Mouse (Mus musculus): Measurements from ENCODE around the gene Ckm. TPM values are rescaled to one million over a fixed set of nuclear protein-coding genes. Genes with fewer than 3 reads are reported as not detected.

Ckm gene
- total RNA-seq, 1 experiment from 2014 or later, result not detected

DNA sequence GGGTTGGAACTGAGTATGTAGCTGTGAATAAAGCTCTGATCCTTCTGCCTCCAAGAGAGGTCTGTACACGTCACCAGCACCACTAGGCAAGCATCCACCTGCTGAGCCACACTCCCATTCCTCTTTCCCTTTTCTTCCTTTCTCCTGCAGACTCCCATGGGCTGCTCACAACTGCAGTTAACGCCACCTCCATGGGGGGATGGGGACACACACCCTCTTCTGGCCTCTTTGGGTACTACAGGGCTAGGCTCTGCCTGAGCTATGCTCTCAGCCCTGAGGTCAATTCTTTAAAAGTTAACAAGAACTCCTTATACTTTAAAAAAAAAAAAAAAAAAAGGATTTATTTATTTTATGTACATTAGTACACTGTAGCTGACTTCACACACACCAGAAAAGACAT, 27.9 kb downstream of the Ckm start:
- no peak for DNase-seq

DNA sequence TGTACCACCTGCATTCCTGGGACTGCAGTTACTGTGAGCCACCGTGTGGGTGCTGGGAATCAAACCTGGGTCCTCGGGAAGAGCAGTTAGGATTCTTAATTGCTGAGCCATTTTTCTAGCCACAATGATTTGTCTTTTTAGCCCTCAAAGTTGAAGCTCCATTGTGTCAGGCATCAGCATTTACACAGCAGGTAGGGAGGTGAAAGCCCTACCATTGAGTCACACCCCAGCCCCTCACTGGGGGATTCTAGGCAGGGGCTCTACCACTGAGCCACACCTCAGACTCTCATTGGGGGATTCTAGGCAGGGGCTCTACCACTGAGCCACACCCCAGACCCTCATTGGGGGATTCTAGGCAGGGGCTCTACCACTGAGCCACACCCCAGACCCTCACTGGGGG, 31.7 kb downstream of the Ckm start:
- no peak for DNase-seq

DNA sequence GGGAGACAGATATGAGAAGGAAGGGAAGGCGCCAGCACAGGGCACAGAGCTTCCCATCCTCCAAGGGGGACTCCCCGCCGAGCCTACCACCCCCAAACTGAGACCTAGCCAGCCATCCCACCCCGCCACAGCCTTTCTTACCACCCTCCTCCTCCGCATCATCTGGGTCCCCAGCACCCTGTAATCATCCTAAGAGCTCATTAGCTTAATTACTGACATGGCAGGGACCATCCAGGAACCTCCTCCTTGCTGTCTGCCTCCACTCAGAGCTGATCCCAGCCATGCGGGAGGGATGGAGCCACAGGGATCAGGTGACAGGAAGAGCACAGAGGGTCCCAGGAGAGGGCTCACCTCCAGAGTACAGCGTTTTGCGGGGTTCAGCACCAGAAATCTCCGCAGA, 32.5 kb downstream of the Ckm start:
- no peak for DNase-seq

DNA sequence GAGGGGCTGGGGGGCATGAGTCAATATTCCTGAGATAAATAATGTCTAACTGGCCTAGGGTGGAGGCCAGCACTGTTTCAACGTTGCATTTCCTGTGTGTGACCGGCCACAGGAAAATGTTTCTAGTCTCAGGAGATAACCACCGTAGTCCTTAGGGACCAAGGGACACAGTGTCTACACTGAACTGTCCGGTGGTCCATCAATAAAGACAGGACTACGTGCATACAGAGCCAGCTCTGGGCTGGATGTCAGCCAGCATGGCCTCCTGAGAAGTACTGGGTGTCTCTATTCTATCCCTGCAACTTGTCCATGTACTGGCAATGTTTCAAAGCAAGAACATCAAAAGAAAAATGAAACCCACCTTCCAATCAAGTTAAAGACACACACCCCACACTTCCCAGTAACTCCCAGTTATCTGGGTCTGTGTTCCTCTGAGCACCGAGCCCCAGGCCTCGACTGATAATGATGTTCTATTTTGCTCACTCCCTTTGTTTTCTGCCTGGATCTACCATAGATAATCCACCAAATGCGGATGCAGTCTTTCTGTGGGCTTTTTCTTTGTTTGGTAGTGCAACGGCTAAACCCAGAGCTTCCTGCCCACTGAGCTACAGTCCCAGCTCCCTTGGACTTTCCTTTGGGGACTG, 37.0 kb downstream of the Ckm start:
- DNase-seq, result no peak

DNA sequence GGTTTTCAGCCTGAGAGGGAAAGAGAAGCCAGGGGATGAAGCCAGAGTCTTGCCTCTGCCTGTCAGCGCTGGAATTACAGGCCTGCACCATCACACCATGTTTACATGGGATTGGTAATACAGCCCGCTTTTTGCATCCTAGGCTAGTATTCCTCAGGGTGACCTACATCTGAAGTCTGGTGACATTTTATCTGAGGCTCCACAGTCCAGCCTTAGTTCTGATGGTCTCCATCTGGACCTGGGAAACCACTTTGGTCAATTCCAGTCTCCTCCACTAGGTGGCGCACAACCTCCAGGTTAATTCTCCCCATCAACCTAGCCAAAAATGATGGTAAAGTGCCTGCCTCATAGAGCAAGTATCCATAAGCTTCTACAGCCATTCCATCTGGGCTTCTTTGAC, 38.8 kb downstream of the Ckm start:
- peak; percentile 86 for DNase-seq

DNA sequence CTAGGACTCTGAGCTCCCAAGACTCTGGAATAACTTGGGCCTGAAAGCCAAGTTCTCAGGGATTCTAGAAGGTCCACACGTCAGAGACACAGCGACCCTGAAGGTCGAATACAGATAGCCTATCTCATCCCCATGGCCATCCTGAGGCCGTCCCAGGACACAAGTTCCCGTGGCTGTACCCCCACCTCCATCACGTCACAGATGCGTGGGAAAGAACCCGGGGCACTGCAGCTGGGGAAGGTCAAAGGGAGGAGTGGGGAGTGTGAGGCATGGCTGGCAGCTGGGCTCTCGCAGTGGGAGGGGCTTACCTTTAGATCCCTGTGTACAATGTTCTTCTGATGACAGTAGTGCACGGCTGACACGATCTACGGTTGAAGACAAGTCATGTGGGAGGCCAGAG, 40.2 kb downstream of the Ckm start:
- DNase-seq, result no peak

DNA sequence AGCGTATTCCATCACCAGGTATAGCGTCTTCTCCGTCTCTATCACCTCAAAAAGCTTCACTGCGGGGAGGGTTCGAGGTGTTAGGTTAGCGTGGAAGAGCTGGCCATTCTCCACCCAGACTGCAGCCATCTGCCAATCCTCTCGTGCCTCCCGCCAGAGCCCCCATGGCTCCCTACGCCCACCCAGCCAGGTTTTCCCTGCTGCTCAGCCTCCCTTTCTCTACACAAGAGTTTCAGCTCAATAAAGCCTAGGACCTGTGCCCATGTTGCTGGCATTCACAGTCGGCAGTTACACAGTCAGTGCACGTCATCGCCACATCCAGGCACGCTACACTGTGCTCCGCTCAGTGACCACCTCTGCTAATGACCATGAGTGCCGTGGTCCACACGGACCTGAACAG, 43.1 kb downstream of the Ckm start:
- no peak for DNase-seq

DNA sequence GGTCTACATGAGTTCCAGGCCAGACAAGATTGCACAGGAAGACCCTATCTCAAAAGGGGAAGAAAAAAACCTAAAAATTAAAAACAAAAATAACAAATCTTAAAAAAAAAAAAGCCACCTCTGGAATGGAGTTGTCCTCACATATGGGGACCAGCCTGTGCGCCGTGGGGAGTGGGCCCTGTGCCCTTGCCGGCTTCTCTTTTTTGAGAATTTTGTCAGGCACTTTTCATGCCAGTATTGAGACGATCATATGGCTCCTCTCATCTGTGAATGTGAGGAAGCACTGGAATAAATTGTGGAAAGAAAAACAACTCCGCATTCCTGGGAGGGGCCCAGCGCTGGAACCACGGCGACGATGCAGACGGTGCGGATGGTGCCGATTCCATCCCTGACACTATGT, 44.6 kb downstream of the Ckm start:
- DNase-seq, result no peak

DNA sequence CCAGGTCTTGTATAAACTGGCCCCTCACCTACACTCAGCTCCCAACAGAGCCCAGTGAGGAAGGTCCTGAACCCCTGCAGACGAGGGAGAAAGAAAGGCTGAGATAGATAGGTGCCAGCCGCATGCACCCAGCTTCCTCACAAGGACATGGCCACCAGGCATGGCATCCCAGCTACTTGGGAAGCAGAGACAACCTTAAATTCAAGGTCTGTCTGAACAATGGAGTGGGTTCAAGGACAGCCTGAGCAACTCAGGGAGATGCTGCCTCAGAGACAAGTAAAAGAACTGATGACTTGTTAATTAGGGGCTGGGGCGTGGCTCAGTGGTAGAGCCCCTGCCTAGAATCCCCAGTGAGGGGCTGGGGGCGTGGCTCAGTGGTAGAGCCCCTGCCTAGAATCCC, 50.6 kb downstream of the Ckm start:
- DNase-seq, result no peak

DNA sequence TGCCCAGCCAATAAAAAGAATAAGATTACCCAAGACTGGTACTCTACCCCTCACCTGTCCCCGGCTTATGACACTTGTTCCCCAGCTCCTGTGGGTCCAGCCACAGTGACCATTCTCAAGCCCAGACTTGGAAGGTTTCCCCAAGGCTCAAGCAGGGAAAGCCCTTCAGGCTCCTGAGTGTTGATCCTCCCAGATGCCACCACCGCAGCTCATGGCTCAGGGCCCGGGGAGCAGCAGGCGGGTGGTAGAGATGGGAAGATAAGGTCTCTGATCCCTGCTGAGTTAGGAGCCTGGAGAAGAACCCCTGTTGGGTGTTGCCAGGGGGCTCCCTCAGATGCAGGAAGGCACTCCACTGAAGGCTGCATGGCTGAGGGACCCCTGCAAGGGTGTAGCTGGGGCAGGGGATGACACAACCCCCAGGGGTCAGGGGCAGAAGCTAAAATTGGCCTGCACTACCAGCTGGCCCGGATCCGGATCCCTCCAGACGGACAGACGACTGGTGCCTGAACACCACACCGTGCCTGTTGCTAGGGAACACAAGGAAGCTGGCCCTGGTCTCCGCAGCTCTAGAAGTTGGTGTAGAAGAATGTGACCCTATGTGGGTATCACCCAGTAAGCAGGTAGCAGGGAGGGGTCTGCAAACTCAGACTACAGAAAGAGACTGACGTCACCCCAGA, 51.4 kb downstream of the Ckm start:
- DNase-seq, result peak; percentile 42

DNA sequence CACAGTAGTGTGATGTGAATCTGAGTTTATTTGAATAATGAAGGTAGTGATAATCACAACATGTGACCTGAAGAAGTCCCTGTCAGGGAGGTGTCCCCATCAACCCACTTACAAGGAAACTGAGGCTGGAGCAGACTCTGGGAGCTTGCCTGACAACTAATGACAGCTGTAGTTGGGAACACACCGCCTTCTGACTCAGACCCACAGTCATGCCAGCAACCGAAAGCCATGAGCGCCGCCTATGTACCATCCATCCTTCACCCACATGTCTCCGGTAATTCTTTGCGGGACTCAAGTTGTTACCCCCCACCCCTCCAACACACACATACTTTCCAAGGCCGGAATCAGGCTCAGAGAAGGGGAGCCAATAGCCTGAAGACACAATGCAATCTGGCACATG, 52.1 kb downstream of the Ckm start:
- DNase-seq, result no peak

DNA sequence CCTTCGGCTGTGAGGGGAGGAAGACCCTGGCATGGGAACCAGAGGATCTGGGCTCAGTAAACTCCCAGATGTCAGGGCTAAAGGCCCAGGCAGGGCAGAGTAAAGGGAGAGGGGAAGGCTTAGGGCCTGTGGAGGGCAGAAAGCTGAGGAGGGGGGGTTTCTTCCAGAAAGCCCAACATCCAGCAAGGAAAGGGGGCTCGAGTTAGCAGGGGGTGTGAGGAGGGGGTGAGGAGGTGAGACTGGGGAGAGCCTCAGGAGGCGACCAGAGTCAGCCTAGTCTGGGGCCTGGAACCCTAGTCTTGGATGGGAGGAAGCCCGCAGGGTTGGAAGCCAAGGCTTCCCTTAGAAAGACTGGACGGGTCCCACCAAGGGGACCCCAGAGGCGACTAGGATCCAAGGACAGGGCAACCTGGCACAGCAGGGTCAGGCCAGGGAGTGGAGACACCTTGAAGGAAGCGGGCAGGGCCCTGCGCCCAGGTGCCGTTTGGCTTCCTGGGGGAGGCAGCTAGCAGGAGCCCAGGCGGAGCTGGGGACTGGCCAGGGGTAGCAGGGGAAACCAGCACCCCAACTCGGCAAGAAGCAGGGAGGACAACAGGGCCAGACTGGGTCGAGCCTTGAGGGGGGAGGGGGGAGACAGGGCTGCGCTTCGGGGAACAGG, 53.0 kb downstream of the Ckm start:
- DNase-seq, result peak; percentile 24

DNA sequence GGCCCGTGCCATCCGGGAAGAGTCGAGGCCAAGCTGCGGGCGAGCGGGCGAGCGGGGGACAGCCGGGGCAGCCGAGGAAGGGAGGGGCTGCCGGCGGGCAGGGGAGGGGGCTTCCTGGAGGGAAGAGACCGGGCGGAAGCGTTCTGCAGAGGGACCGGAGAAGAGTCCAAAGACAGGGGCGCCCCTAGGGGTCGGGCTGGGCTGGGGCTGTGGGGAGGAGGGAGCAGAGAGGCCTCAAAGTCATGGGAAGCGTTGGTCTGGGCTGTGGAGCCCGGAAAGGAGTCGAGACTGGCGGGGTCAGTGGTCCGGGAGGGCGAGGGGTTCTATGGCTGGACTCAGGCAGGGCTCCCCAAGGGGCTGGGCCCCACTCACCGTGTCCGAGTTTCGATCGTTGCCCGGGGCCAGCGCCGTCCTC, 53.5 kb downstream of the Ckm start:
- DNase-seq, result peak; percentile 60

DNA sequence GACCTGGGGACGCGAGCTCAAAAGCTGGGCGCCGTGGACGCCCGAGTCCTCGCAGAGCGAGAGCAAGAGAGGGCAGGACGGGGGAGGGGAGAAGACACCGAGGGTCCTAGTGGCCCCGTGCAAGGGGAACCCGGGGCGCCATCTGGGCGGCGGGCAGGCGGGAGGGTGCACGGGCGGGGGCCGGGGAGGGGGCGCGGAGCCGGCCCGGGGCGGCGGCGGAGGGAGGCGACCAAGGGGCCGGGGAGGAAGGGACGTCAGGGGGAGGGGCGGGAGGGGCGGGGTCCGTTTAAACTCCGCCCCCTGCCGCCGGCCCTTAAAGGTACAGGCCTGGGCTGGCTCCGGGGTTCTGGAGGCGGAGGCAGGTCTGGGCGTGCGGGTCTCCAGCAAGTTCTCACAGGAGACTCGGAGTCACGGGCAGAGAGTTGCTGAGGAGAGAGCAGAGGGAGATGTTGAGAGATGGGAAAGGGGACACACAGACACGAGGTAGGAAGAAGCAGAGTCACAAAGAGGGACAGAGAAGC, 54.1 kb downstream of the Ckm start, which contains the start of gene Mark4:
Mark4 (minus strand) TSS at position 231 of the 521 bp plus-strand sequence.
- DNase-seq, result peak; percentile 85

DNA sequence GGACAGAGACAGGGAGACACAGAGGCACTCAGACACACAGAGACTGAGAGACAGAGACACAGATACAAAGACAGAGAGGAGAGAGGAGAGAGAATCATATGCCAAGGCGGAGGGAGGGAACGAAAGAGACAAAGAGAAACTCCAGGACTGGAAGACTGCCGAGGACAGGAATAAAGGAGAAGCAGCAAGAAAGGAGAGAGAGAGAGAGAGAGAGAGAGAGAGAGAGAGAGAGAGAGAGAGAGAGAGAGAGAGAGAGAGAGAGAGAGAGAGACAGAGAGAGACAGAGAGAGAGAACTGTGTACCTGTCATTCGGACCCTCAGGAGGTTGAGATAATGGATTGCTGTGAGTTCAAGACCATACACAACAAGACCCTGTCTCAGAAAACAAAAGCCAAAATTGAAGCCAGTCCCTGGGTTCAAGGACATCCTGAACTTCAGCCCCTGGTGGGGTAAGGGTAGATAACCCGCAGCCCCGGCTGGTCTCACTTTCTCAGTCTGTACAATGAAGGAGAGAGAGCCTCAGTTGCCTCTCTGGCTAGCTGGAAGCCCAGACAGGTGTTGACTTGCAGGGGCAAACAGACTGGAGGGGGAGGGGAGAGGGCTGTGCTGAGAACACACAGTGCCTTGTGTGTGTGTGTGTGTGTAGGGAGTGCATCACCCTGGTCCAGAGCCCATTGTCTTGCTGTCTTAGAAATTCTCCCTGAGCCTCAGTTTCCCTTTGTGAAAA, 54.7 kb downstream of the Ckm start:
- DNase-seq, result no peak

DNA sequence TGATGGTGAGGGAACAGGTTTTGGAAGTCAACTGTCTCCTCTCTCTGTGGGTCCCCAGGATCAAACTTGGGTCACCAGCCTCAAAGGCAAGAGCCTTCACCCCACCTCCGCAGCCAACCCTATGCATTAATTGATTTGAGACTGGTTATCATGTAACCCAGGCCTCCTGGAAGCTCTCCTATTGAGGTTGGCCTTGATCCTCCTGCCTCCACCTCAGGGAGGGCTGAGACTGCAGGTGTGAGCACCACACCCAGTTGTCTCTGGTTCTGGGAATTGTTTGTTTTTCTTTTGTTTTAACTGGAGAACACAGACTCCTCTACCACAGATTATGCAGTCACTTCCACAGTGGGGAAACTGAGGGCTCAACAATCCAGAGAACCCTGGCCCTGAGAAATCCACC, 55.9 kb downstream of the Ckm start:
- DNase-seq, result no peak

DNA sequence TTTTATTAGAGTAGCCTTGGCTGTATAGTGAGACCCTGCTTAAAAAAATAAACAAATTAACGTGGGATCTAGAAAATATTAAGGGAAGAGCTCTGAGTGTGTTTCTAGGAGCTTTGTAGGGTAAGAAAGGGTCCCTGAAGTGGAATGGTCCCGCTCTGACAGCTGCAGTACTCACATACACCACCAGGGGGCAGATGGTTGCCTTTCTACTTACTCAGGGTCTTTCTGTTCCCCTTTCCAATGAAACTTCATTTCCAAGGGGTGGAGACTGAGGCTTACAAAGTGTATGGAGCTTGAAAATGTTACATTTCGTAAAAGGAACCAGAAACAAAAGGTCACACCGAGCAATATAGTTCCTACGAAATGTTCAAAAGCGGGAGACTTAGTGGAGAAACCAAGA, 56.9 kb downstream of the Ckm start:
- DNase-seq, result peak; percentile 76

DNA sequence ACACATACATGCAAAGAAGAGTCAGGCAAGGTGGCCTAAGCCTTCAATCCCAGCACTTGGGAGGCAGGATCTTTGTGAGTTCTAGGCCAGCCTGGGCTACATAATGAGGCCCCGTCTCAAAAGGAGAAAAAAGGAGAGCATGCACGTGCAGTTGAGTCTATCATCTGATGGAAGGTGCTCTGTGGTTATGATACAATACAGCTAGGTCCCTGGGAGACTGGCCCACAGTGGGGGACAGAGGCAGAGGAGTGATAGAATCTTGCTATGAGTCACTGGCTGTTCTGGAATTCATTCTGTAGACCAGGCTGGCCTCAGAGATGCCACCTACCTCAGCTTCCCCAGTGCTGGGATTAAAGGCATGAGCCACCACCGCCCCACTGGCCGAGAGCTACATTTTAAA, 57.9 kb downstream of the Ckm start:
- no peak for DNase-seq

DNA sequence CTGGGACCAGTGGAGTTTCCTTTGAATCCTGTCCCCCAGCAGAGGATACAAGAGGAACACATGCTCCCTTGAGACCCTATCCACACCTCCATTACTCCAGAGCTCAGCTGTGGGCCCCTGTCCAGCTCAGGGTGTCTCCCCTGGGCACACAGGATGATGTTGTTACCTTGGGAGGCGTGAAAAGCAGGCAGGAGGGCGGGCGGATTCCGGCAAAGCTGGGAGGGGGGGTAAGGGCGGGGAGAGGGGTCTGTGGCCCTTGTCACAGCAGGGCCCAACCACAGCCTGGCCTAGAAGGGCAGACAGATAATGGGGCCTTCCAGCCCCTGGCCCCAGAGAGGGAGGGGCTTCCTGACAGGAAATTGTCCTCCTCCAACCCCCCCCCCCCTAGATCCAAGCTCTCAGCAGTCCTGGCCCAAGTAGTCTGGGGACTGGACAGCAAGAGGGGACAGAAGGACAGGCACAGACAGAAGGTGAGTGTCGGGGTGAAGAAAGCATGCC, 58.4 kb downstream of the Ckm start, which contains the start of gene Exoc3l2:
Exoc3l2 (plus strand) TSS at position 448 of the 498 bp plus-strand sequence.
- peak; percentile 31 for DNase-seq

DNA sequence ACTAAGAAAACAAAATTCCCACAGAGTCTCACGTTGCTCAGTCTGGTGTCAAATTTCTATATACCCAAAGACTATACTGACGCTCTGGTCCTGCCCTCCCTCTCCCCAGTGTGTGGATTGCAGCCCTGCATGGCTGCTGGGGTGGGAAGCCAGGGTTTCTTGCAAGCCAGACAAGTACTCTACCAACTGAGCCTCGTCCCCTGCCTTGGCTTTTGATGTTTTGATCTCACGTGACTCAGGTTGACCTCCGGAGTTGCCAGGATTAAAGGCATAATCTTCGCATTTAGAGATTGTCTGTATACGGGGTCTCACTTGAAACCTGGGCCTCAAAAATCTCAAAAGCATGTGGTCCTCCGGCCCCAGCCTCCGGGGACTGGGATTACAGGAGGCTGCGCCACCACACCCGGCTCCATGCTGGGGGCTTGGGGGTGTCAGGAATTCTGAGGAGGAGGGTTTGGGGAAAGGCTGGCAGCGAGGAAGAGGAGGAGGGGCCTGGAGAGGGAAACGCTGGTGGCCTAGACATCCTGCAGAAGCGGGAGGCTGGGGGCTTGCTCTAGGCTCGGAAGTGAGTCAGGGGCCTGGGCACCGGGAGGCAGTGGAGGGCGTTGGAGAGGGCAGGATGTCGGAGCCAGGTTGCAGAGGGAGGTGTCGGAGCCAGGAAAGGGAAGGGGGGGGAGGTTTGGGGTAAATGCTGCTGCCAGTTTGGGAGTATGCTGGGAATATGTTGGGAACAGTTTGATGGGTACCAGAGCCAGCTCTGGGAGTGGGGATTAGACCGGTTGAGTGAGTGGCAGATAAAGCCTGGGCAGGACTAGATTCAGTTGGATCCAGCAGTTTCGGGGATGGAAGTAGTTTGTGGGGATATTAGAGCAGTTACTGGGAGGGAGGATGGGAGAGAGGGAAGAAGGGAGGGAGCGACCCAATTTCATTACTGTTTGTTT, 60.1 kb downstream of the Ckm start:
- no peak for DNase-seq

DNA sequence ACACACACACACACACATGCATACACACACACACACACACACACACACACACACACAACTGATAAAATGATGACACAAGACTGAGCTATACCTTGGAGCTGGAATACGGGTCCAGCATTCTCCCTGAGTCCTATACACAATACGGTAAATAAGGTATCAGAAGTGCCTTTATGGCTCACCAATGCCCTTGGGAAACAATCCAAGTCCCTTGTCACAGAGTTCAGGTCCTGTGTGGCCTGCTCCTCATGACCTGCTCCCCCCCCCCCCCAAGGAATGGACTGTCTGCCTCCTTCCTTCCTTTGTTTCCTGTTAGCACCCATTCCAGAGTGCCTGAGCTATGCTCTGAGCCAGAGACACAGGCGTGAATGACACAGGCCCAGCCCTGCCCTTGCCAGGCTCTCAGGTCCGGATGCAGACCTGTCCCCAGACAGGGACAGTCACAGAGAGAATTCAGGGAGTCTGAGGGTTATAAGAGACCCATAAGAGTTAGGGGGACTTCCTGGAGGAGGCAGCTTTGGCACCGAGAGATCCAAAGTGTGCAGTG, 62.1 kb downstream of the Ckm start:
- DNase-seq, result no peak
